Mouse (Mus musculus) heart, postnatal 25 days (tissue): ENCODE results near the gene Ifitm10. TPM values are rescaled to one million over a fixed set of nuclear protein-coding genes. Genes with fewer than 3 reads are reported as not detected.
"Not testable (repeated sequence)": the region's sequence is repeated elsewhere in the genome, so short reads cannot be mapped to it uniquely, and the experiment has no call there.

Source experiments
- DNase-seq: peaks from one replicate; pipeline ENCODE4 v3.0.0; 2022; ENCODE audit warnings: low spot score
- intact Hi-C: fragments of 180-260 bp; cut with DNase I; formaldehyde crosslinking; loops from one replicate; pipeline ENCODE4 v1.15.1; 2025
- total RNA-seq, 2 experiments: library from RNA; stranded (reverse); gene quantifications; 2 replicates each; pipeline ENCODE4 v1.2.3; 2021

The Ifitm10 gene
- 1 to 10 TPM; 1.8 to 2.0 TPM for total RNA-seq

DNA sequence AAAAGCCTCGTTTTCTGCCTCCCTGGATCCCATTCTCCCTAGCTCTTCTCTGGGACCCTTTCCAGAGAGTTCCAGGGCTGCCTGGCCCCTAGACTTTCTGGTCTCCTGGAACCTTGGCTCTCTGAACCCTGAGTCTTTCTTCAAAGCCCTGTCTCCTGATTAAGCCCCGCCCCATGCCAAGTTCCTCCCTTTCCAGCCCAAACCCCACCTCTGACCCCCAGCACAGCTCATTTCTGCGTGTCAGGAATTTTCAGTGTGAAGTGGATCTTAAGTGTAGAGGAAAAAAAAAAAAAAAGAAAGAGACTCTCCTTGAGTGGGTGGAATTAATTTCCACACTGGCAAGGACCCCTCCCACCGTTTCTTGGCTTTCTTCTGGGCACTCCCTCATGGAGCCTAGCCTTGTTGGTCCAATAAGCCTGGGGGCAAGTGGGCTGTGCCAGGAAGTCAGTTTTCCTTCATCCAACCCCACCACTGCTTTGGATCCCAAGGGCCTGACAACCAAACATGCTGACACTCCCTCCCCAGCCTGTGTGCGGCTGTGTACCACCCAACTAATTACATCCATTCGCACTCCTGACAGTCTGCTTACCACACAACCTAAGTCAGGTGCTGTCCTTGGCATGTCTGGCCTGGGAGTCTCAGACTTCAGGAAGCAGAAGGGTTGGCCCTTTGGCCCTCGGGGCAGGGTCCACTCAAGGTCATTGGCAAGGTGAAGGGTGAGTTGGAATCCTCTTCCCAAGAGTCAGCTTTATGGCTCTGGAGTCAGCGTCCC is at the start of gene Ifitm10:
Gene Ifitm10 (minus strand): TSS at position 113 of the 772 bp plus-strand sequence.
- DNase-seq, result no peak
- intact Hi-C loops, result no loop called here

DNA sequence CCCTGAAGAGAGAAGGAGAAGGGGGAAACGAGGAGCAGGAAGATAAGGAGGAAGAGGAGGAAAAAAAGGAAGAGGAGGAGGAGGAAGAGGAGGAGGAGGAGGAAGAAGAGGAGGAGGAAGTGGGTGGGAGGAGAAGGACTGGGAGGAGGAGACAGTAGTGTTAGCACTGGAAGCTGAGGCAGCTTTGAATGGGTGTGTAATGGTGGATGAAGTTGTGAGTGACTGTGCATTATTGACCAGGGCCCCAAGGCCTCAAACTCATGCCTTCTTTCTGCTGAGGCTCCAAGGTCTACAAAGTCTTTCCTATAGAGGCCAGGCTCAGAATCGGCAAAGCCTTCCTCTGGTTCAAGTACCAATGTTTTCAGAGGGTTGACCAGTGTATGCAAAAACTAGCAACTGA is 48.3 kb upstream of the Ifitm10 start:
- intact Hi-C loops, result no loop called here
- DNase-seq, result no peak

DNA sequence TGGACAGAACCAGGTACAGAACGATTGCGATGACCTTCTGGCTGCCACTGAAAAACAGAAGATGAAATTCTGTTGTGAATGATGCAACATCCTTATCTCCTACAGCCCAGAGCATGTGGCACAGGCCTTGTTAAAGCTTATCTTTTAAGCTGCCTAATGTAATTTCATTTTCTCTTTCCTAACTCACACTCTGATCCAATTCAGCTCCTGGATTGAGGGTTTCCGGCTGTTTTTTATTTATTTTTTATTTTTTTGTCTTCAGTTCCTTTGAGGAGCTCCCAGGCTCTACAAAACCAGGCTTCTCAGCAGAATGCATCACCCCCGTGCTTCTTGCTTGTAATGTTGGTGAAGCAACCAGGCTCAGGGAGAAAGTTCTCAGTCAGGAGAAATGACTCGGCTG is 46.3 kb upstream of the Ifitm10 start:
- intact Hi-C loops, result no loop called here
- DNase-seq, result no peak

DNA sequence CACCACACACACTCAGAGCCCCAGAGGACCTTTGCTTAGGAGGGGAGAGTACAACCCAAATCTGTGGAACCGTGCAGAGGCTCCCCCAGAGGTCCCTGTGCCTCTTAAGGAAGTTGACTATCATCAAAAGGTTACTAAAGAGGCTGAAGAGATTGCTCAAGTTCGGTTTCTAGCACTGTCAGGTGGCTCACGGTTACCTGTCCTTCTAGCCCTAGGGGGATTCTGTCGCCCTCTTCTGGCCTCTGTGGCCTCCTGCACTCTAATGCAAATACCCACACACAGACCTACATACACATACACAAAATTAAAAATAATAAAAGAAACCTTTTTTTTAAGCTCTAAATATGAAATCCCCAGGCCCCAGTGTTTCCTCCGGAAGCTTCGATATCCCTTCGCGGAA is 45.1 kb upstream of the Ifitm10 start:
- DNase-seq, result no peak
- intact Hi-C loops, result no loop called here

DNA sequence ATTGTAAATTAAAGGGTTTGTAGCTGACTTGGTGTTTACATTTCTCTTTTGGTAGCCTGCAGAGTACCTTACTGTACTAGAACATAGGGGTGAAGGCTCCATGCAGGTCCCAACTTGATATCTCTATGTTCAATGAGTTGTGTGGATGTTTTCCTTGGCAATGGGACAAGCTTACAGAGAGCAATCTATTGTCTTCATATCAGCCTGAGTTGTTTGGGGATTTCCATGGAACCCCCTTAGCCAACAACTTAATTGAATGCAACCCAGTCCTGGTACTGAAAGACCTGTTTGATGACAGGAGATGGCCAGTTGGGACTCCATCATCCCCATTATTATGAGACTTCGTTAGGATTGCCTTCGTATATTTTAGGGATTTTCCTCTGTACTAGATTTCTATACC is 44.5 kb upstream of the Ifitm10 start:
- DNase-seq, result no peak
- intact Hi-C loops, result no loop called here

DNA sequence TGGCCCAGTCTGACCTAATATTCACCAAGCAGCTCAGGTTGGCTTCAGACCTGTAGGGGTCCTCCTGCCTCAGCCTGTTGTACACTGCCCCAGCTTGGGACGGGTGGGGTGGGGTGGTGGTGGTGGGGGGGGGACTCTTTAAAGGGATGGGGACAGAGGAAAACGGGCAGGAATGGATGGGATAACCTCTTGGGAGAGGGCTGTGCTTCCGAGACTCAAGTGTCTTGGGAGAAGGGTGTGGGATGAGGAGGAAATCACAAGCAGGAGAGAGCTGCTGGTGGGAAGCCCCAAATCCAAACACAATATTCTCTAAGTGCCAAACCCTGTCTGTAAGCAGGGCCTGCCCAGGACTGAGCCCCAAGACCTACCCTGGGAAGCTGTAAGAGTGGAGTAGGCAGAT is 42.7 kb upstream of the Ifitm10 start:
- intact Hi-C loops, result no loop called here

DNA sequence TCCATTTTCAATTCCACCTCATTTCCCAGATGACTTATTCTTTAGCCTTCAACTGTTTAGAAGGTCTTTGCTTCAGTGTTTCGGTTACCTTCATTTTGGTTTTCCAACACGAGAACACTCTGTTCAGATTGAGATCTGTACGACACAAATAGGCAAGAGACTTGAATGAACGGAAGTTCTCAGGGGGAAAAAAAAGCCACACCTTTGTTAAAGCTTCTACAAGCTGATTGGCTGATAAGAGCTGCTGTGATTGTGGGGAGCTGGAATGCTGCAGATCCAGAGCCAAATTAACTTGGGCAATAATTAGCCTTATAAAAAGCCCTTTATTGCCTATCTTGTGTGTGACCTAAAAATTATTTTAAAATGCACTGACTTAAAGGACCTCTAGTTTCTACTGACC is 41.8 kb upstream of the Ifitm10 start:
- no peak for DNase-seq
- intact Hi-C loops, result no loop called here

More for the DNA sequence above, 42.7 kb upstream of the Ifitm10 start:
- no peak for DNase-seq

DNA sequence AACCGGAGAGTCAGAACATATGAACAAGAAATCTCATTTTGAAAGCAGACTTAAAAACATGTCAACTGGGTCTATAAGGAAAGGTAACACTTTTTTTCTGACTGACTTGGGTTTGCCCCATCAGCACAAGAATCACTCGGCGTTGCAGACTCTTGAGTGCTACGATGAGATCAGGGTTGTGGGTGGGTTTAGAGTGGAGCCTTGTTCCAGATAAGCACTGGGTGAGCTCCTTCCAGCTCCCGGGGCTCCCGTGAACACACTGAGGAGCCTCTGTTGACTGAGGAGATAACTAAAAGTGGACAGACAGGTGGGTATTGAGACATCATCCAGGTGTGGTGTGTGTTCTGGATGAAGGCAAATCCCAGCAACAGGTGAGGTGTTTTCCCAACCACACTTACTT is 39.7 kb upstream of the Ifitm10 start:
- intact Hi-C loops, result loop anchor here (2.0 kb wide), 1 partner anchor 14 kb away; no protein-coding TSS in a partner anchor
- no peak for DNase-seq

DNA sequence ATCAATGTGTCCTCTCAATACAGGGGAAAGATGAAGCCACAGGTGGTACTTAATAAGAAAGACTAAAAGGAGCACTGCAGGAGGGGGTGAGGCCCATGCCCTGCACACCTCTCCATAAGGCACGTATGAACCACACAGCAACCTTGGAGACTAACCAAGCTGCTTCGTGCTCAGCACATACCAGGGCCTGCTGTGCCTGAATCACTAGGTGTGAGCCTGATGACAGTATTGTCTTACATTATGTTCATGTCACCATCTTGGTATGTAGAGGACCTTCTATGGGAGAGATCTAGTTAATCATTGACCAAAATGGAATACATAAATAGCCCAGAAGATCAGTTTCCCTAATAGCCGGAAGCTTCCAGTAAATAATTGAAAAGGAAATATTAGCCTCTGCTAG is 36.0 kb upstream of the Ifitm10 start:
- intact Hi-C loops, result no loop called here
- DNase-seq, result no peak

DNA sequence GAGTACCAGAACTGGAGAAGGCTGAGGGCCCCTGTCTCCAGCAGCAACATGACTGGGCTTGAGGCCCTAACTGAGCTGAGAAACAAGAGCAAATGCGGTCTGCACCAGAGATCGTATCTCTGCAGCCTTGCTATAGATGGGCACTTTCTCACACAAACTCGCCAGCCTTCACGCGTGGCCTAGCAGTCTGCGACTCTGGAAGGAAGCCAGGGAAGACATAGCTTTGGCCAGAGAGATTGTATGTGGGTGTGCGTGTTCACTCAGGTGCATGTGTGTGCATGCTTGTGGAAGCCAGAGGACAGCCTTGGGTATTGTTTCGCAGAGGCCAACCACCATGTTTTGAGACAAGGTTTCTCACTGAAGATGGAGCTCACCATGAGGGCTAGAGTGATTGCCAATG is 35.1 kb upstream of the Ifitm10 start:
- intact Hi-C loops, result no loop called here
- DNase-seq, result no peak

DNA sequence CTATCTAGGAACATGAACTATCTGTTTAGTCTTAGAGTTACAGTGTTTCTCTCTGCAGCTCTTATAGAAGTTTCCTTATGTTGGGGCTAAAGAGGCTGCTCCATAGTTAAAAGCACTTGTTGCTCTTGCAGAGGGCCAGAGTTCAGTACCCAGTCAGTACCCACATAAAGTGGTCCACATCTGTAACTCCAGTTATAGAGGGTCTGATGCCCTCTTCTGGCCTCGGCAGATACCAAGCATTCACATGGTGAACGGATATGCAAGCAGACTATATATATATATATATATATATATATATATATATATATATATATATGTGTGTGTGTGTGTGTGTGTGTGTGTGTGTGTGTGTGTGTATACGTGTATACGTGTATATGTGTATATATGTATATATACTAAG is 34.4 kb upstream of the Ifitm10 start:
- intact Hi-C loops, result no loop called here
- no peak for DNase-seq

DNA sequence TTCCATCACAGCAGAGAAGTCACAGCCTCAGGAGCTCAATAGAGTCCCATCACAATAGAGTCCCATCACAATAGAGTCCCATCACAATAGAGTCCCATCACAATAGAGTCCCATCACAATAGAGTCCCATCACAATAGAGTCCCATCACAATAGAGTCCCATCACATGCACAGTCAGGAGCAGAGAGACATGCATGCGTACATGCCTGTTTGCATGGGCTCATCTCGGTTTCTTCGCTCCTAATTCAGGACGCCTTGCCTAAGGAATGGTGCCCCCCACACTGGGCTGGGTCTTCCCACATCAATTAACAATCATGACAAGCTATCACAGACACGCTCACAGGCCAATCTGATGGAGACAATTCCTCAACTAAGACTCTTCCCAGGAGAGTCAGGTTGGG is 31.6 kb upstream of the Ifitm10 start:
- intact Hi-C loops, DNase-seq: not testable (repeated sequence)

DNA sequence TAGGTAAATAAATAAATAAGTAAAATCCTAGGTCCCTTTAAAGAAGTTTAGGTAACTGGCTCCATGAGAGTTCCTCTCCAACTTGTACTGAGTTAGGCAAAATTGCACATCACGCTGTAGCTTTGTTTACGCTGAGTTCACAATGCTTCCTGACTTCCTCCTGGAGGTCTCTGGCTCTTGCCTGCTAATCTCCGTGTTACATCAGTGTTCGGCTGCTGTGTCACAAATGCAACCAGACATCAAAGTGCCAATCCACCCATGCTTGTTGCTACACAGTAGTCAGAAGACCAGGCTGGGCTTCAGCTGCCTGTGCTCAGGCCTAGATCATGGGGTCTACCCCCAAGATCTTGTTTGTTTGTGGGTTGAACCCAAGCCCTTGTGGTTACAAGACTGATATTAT is 30.0 kb upstream of the Ifitm10 start:
- no peak for DNase-seq
- intact Hi-C loops, result no loop called here

DNA sequence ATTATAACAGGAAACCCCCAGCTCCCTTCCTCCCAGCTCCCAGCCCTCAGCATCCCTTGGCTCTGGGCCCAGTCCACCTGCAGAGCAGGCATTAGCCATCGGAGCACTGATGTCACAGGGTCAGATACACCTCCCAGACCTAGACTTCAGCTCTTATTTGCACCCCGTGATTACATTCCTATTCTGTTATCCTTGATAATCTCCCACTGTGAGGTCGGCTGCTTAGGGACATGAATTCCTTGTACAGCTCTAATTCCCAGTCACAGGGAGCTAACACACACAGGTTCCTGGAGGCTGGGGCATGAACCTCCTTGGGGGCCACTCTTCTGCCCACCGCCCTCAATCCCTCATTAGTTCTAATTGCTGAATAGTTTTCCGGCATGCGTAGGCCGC is 27.2 kb upstream of the Ifitm10 start:
- DNase-seq, result no peak
- intact Hi-C loops, result no loop called here

DNA sequence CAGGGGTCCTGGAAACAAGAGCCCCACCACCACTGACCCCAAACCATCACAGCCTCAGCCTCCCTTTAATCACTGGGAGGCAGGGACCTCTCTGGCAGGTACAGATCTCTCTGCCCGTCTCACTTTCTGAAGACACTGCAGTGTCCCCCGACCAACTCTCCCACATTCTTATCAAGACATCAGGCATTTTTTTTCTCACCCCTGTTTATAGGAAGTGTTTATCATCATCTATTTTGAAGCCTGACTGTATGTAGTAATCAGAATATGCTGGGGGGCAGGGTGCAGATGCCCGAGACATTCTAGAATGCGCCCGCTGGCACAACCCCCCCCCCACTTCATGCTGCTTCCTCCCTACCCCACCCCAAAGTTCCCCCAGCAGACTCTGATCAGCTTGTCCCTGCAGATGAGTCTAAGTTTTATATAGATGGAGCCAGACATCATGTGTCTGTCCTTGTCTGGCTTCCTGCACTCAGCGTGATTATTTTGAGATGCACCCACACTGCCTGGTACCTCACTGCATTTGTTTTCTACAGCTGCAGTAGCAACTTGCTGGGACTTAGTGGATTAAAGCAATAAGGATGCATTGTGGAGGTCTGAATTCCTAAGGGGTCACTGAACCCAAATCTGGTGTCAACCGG is 26.7 kb upstream of the Ifitm10 start:
- intact Hi-C loops, result no loop called here
- no peak for DNase-seq

DNA sequence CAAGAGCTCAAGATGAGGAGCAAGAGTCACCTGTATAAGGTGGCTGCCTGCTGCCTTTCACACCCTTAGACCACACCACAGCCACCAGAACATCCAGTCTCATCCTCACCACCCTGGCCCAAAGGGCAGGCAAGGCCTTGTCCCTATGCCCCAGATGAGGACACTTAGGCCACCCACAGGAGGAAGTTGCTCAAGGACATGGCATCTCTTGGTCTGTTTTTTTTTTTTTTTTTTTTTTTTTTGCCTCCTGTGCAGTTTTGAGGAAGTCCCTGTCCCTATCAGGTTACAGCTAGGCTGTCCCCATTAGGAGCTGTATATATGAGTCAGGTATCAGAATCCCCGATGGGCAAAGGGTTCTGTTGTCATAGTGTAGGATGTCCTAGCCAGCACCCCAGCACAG is 25.7 kb upstream of the Ifitm10 start:
- DNase-seq, result no peak
- intact Hi-C loops, result loop anchor here (2.0 kb wide), 1 partner anchor 14 kb away; no protein-coding TSS in a partner anchor

DNA sequence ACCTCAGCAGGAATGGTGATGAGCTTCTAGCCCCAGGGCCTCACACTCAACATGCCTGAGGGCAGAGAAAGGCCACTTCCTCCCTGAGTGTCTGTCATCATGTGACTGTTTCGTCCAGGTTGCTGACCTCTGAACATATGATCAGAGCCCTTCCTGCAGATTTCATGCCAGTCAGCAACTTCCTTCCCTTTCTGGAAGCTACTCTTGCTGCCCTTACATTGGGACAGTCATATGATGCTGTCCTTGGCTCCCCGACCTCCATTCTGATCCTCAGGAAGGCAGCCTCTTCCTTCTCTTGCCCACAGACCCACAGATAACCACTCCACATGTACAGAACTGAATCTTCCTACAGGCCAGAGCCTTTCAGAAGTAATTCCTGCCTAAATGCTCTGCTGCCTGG is 24.5 kb upstream of the Ifitm10 start:
- no peak for DNase-seq
- intact Hi-C loops, result loop anchor here (2.0 kb wide), 1 partner anchor 15 kb away; no protein-coding TSS in a partner anchor

DNA sequence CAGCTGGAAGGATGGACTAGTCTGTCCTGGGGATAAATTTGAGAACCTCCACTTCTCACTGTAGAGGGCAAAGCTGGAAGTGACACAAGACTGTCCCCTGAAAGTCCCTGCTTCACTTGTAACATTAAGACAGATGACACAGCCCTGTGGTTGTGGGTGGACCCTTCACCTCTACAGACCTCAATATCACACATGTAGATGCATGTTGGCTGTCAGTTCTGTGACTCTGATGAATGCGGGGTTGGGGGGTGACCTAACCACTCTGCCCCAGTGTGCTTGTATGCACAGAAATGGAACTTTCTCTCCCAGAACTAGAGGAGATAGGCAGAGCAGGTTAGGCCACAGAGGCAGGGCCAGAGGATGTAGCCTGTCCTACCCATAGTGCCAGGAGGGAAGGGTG is 23.1 kb upstream of the Ifitm10 start:
- DNase-seq, result no peak
- intact Hi-C loops, result no loop called here

DNA sequence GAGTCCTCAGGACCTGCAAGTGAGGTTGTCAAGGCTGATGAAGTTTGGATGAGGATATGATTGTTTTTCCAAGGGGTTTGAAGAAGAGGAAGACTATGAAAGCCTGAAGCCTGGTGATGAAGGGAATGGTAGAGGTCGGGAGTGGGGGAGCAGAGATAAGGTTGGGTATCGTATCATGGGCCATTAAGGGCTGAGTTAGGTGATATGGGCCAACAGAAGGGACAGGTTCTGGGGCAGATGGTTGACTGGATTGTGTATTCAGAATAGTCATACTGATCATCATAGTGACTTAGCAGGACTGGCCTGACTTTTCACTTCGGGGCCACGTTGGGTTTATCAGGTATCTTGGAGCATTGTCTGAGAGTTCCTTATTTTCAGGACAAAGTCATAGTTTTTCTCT is 21.9 kb upstream of the Ifitm10 start:
- DNase-seq, result no peak
- intact Hi-C loops, result no loop called here

DNA sequence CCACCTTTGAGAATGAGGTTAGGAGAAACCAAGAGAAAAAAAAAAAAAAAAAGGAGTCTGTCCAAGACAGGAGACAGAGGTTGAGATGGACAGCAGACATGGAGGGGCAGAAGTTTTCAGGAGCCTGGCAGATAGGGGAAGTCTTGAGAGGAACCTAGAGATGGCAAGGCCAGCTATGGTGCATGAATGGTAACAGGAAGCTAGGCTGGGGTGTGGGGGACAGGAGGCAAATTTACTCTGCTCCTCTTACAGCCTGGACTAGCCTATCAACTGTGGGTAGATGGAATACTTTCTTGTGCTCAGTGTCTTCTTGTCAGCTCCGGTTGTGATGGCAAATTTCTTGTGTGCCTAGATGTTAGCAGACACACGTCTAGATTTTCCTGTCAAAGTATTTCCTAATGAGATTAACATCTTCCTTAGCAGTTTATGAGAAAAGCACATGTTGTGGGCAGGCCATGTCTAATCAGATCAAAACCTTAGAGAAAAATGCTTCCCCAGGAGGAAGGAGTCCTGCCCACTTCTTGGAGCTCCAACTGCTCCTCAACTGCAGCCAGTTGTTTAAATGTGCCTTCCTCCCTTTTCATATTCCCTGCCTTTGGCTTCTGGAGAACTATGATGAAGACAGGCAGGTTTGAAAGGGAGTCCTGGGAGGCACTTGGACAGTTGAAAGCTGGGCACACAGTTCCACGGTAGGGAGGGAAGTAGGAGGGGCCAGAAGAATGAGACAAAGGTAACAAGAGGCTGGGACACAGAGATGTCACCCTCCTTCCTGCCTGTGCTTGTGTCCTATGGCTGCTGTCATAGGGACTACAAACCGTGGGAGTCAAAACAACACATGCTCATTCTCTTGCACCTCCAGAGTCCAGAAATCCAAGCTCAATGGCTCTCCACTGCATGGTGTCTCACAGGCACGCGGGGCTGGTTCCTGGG is 21.0 kb upstream of the Ifitm10 start:
- DNase-seq, result no peak
- intact Hi-C loops, result no loop called here

DNA sequence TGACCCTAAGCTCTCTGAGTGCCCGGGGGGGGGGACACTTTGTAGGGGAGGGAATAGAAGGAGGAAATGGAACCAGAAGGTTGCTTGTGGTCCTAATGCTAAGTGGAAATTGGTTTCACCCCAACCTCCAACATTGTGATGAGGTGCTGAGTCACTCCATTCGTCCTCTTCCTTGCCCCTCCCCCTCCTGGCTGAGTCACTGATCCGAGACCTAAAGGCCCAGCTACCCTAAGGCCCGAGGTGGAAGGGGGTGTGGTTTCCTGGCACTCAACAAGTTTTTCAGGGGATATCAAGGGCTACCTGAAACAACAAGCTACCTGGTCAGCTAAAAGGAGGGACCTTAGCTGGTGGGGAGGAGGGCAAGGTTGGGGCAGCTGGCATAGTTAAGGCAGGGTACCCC is 19.6 kb upstream of the Ifitm10 start:
- DNase-seq, result no peak
- intact Hi-C loops, result no loop called here
